Mouse (Mus musculus): ENCODE results near the gene Tnni1.

The Tnni1 gene

GRCm38 (mm10) chr1:135847139-135847562, 67.9 kb downstream of the Tnni1 start:
- peak; percentile 45 to 72 for DNase-seq

GRCm38 (mm10) chr1:135847611-135848351, 68.5 kb downstream of the Tnni1 start:
- no peak for DNase-seq

GRCm38 (mm10) chr1:135850722-135851512, 71.7 kb downstream of the Tnni1 start:
- DNase-seq: peak; percentile 39 to 73

- no peak for DNase-seq
Measured at GRCm38 (mm10) chr1:135852044-135852756, 73.0 kb downstream of the Tnni1 start.

- no peak for DNase-seq
Measured at GRCm38 (mm10) chr1:135853200-135853599, 74.0 kb downstream of the Tnni1 start.

- DNase-seq: no peak
Measured at GRCm38 (mm10) chr1:135854591-135855343, 75.5 kb downstream of the Tnni1 start.

GRCm38 (mm10) chr1:135855344-135855687, 76.1 kb downstream of the Tnni1 start:
- no peak for DNase-seq

- no peak for DNase-seq
Measured at GRCm38 (mm10) chr1:135856070-135856469, 76.8 kb downstream of the Tnni1 start.

GRCm38 (mm10) chr1:135857137-135857775, 78.0 kb downstream of the Tnni1 start:
- DNase-seq: no peak

GRCm38 (mm10) chr1:135858533-135858932, 79.3 kb downstream of the Tnni1 start:
- no peak for DNase-seq
